24 mouse cellular contexts compared by ENCODE assay signal in the genomic region with DNA sequence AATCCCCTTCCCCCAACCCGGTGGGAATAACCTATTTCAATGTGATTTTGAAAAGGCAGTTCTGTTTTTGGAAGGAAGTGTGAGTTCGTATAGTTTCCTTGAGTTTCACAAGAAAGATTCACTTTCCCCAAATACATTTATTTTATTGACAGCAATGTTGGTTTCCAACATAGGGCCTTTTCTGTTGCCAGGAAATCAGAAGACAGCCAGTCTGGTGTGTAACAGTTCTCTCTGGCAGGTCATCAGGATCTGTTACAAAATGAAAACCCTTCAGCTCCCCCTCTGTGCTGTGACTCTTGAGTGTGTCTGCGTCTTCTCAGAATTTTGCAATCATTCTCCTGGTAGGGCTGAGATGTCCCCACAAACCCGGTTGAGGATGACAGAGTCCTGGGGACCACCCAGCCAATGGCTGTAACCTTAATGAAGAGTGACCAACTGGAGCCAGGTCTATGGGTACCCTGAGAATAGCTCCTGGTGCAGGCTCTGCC.
A peak's percentile ranks its signal among the peaks of the same experiment; 100 is the strongest.
DNase-seq lines count a peak whose midpoint lies in the region; ATAC-seq and TF ChIP-seq lines count a peak whose summit lies in the region.
"Had no signal": no experiment of that assay in that cellular context is flagged by ENCODE, and none has a peak within 500 bp of the region (broad histone marks: within the 10 kb centered on the region; RNA-seq: fewer than 3 reads in every experiment).

No protein-coding gene starts in this region.

- H3K36me3 ChIP-seq in heart, embryonic 13.5 days = peaks cover 87% of the 10 kb centered on the region
- no peaks in the 10 kb centered on the region; the same call in 1 of the 2 replicates for H3K36me3 ChIP-seq in midbrain, embryonic 14.5 days (ENCODE audit: control insufficient read depth, insufficient read depth, low read length)

- WGBS in heart, embryonic 13.5 days = 64% methylated on average over 4 of the region's 4 CpGs
- WGBS in cerebellum, adult 2 months = 66% methylated on average over 4 of the region's 4 CpGs
- 88% methylated on average over 4 of the region's 4 CpGs for WGBS in midbrain, embryonic 14.5 days

- TF ChIP-seq POLR2A in cerebellum, adult 2 months (IDR thresholded peaks at IDR 0.05; ENCODE audit: borderline replicate concordance, insufficient read depth, low read length) = no peak

- no peak overlapping the region for H3K27ac ChIP-seq in heart, embryonic 13.5 days (replicated peaks)
- H3K27ac ChIP-seq in cerebellum, adult 2 months (ENCODE audit: insufficient read depth, low read length) = no peak overlapping the region
- H3K27ac ChIP-seq in midbrain, embryonic 14.5 days (replicated peaks; ENCODE audit: low read depth, low read length) = no peak overlapping the region
- H3K27ac ChIP-seq: forebrain, embryonic 13.5 days; layer of hippocampus, adult 2 months; limb, embryonic 13.5 days; neural tube, embryonic 12.5 days had no signal

- no peak for DNase-seq in heart, postnatal 14 days
- peak; percentile 33 for DNase-seq in 416B (ENCODE audit: low read depth)
- DNase-seq in adipocyte (ENCODE audit: low spot score) = peak; percentile 85
- peak; percentile 54 for DNase-seq in lung, postnatal 10 days
- DNase-seq in cerebellum, adult 2 months = no peak
- no peak for DNase-seq in midbrain, embryonic 14.5 days
- DNase-seq in ovary, postnatal 36 days (ENCODE audit: low spot score) = no peak
- DNase-seq: adrenal gland, postnatal 10 days; cerebellum, adult 11 months; cerebellum, adult 9-11 months; kidney, adult 2 months; kidney, postnatal 36 days had no signal

- no peak for ATAC-seq in heart, embryonic 13.5 days (ENCODE audit: extremely low read depth, insufficient number of reproducible peaks, low FRiP score, low TSS enrichment)
- ATAC-seq in midbrain, embryonic 14.5 days (ENCODE audit: low FRiP score, low TSS enrichment) = no peak
- ATAC-seq: activated CD4-positive, CD25-positive, alpha-beta regulatory T cell, adult 4 months; forebrain, embryonic 13.5 days had no signal

- H3K4me3 ChIP-seq in heart, embryonic 13.5 days = no peak overlapping the region
- H3K4me3 ChIP-seq in cerebellum, adult 2 months (replicated peaks; ENCODE audit: insufficient read depth, low read depth, low read length) = no peak overlapping the region
- H3K4me3 ChIP-seq in midbrain, embryonic 14.5 days (replicated peaks; ENCODE audit: low read depth, low read length) = no peak overlapping the region
- H3K4me3 ChIP-seq: erythroblast, embryonic 14.5 days; forebrain, embryonic 13.5 days; layer of hippocampus, adult 2 months; limb, embryonic 13.5 days; myocyte; neural tube, embryonic 12.5 days had no signal

- intact Hi-C loops in heart, postnatal 14 days (cut with DNase I) = no loop called here

- no peak overlapping the region for H3K4me2 ChIP-seq in heart, embryonic 13.5 days
- H3K4me2 ChIP-seq in midbrain, embryonic 14.5 days (ENCODE audit: low read length) = no peak overlapping the region
- H3K4me2 ChIP-seq: forebrain, embryonic 13.5 days; heart, embryonic 11.5 days; limb, embryonic 13.5 days; liver, embryonic 11.5 days; midbrain, embryonic 11.5 days; neural tube, embryonic 12.5 days had no signal

- H3K4me1 ChIP-seq in heart, embryonic 13.5 days = peaks cover 47% of the 10 kb centered on the region
- no peaks in the 10 kb centered on the region for H3K4me1 ChIP-seq in cerebellum, adult 2 months (ENCODE audit: control insufficient read depth, insufficient read depth, low read length)
- H3K4me1 ChIP-seq in midbrain, embryonic 14.5 days (ENCODE audit: control insufficient read depth, insufficient read depth, low read length) = no peaks in the 10 kb centered on the region
- H3K4me1 ChIP-seq: limb, embryonic 13.5 days had no signal

- H3K9me3 ChIP-seq in heart, embryonic 13.5 days = no peaks in the 10 kb centered on the region
- no peaks in the 10 kb centered on the region for H3K9me3 ChIP-seq in midbrain, embryonic 14.5 days (ENCODE audit: control insufficient read depth, low read length)
- H3K9me3 ChIP-seq: forebrain, embryonic 13.5 days; limb, embryonic 13.5 days; neural tube, embryonic 12.5 days had no signal

- 0 out of 2 replicates have a peak overlapping the region, but pooled peaks have one; percentile 19 for H3K9ac ChIP-seq in heart, embryonic 13.5 days
- H3K9ac ChIP-seq in midbrain, embryonic 14.5 days (replicated peaks; ENCODE audit: low read length) = no peak overlapping the region
- H3K9ac ChIP-seq: forebrain, embryonic 13.5 days; limb, embryonic 13.5 days; neural tube, embryonic 12.5 days had no signal

- no peak for TF ChIP-seq CTCF in cerebellum, adult 2 months (IDR thresholded peaks at IDR 0.05; ENCODE audit: borderline replicate concordance, insufficient read depth, low read depth, low read length)

- H3K27me3 ChIP-seq in heart, embryonic 13.5 days (replicated peaks) = no peaks in the 10 kb centered on the region
- H3K27me3 ChIP-seq in cerebellum, adult 2 months (ENCODE audit: control insufficient read depth, insufficient read depth, low read length) = no peaks in the 10 kb centered on the region
- no peaks in the 10 kb centered on the region for H3K27me3 ChIP-seq in midbrain, embryonic 14.5 days (ENCODE audit: control insufficient read depth, insufficient read depth, low read length)
- H3K27me3 ChIP-seq: CH12.LX; forebrain, embryonic 13.5 days; limb, embryonic 13.5 days; neural tube, embryonic 12.5 days had no signal

Comparison
In these comparisons a context has a peak if more than half of its experiments do, and no peak if none do; other contexts are left out.
1. DNase-seq: peak in 416B (single experiment), adipocyte (single experiment) and lung, postnatal 10 days (single experiment); none in heart, postnatal 14 days (0 of 2), cerebellum, adult 2 months (0 of 2), midbrain, embryonic 14.5 days (single experiment) and ovary, postnatal 36 days (single experiment).